Mouse (Mus musculus) thymus, adult 2 months (tissue): Measurements from ENCODE around the gene Thada.

Source experiments
- CTCF ChIP-seq: fragments of 200-500 bp; IDR thresholded peaks from 2 replicates; pipeline ENCODE4 v1.5.1; 2012; ENCODE audit warnings: mild to moderate bottlenecking, control low read depth, low read length, moderate library complexity, borderline replicate concordance; ENCODE audit not compliant: control insufficient read depth, poor library complexity, insufficient read depth; ENCODE audit errors: extremely low read depth
- POLR2A ChIP-seq: fragments of 200-500 bp; IDR thresholded peaks from 2 replicates; pipeline ENCODE4 v1.6.1; 2012; ENCODE audit warnings: mild to moderate bottlenecking, low read length, control low read depth, moderate library complexity; ENCODE audit not compliant: control insufficient read depth, poor library complexity, insufficient read depth; ENCODE audit errors: extremely low read depth

GRCm38 (mm10) chr17:84498639-84499038 lies 32.6 kb upstream of the Thada start:
- no peak for TF ChIP-seq CTCF
- TF ChIP-seq POLR2A: no peak
